Mouse (Mus musculus) kidney, postnatal 4 days (tissue): ENCODE measurements around the gene 4930519G04Rik.
"Not testable (repeated sequence)": the region's sequence is repeated elsewhere in the genome, so short reads cannot be mapped to it uniquely, and the experiment has no call there.

Source experiments
- DNase-seq, 2 experiments: peaks; one replicate each; pipeline ENCODE4 v3.0.0; 2021; ENCODE audit warnings: mixed read lengths in 2 of 2

Gene 4930519G04Rik

GRCm38 (mm10) chr5:114853364-114853763 lies at the start of gene 4930519G04Rik:
4930519G04Rik (plus strand) TSS chr5:114853664.
- DNase-seq, result not testable (repeated sequence)

- no peak for DNase-seq
Measured at GRCm38 (mm10) chr5:114804335-114804734, 49.1 kb upstream of the 4930519G04Rik start.

GRCm38 (mm10) chr5:114804958-114805357 lies 48.5 kb upstream of the 4930519G04Rik start:
- DNase-seq, result peak; percentile 49 to 66

- no peak for DNase-seq
Measured at GRCm38 (mm10) chr5:114805436-114806350, 47.8 kb upstream of the 4930519G04Rik start.

- DNase-seq, result no peak
Measured at GRCm38 (mm10) chr5:114806636-114807035, 46.8 kb upstream of the 4930519G04Rik start.

GRCm38 (mm10) chr5:114807063-114807462 lies 46.4 kb upstream of the 4930519G04Rik start:
- no peak for DNase-seq

- DNase-seq, result no peak
Measured at GRCm38 (mm10) chr5:114807468-114807867, 46.0 kb upstream of the 4930519G04Rik start.

GRCm38 (mm10) chr5:114807893-114808292 lies 45.6 kb upstream of the 4930519G04Rik start:
- no peak for DNase-seq

- no peak for DNase-seq
Measured at GRCm38 (mm10) chr5:114808385-114808784, 45.1 kb upstream of the 4930519G04Rik start.

- DNase-seq, result no peak
Measured at GRCm38 (mm10) chr5:114809181-114809756, 44.2 kb upstream of the 4930519G04Rik start.

- no peak for DNase-seq
Measured at GRCm38 (mm10) chr5:114809826-114810225, 43.6 kb upstream of the 4930519G04Rik start.

- DNase-seq, result peak; percentile 90 to 94
Measured at GRCm38 (mm10) chr5:114813525-114814181, 39.8 kb upstream of the 4930519G04Rik start.

GRCm38 (mm10) chr5:114816599-114816998 lies 36.9 kb upstream of the 4930519G04Rik start:
- DNase-seq, result no peak

- DNase-seq, result peak; percentile 24 to 51
Measured at GRCm38 (mm10) chr5:114818124-114818523, 35.3 kb upstream of the 4930519G04Rik start.

GRCm38 (mm10) chr5:114822796-114823688 lies 30.4 kb upstream of the 4930519G04Rik start, which contains the start of gene 1500011B03Rik:
1500011B03Rik (minus strand) TSS chr5:114823468.
- peak; percentile 87 to 91 for DNase-seq

GRCm38 (mm10) chr5:114824197-114824596 lies 29.3 kb upstream of the 4930519G04Rik start:
- DNase-seq, result peak; percentile 69 to 76

- peak; percentile 88 to 95 for DNase-seq
Measured at GRCm38 (mm10) chr5:114825978-114826691, 27.3 kb upstream of the 4930519G04Rik start.

GRCm38 (mm10) chr5:114827427-114827826 lies 26.0 kb upstream of the 4930519G04Rik start:
- peak in 1 of 2 experiments; percentile 2 for DNase-seq

- no peak for DNase-seq
Measured at GRCm38 (mm10) chr5:114829740-114830139, 23.7 kb upstream of the 4930519G04Rik start.

- no peak for DNase-seq
Measured at GRCm38 (mm10) chr5:114836886-114837285, 16.6 kb upstream of the 4930519G04Rik start.

GRCm38 (mm10) chr5:114840481-114840880 lies 13.0 kb upstream of the 4930519G04Rik start:
- peak in 1 of 2 experiments; percentile 37 for DNase-seq
